Mouse (Mus musculus): Measurements from ENCODE around the gene Scp2. TPM values are rescaled to one million over a fixed set of nuclear protein-coding genes. Genes with fewer than 3 reads are reported as not detected.

Scp2 gene
- 495 and 532 TPM in 2 replicates for polyA plus RNA-seq (2015; fragmentation: Nextera tagmentation; extraction: Ambion mirVana)

- Histone ChIP-seq H3K4me1 (ENCODE audit: insufficient read depth, low read depth, low read length) (no peaks in the 10 kb centered on the region), H3K27me3 (replicated peaks; ENCODE audit: insufficient read depth, low read length) (no peaks in the 10 kb centered on the region), H3K27ac (ENCODE audit: low read length) (no peak within 1 kb of the TSS), H3K36me3 (ENCODE audit: insufficient read depth, low read length) (no peaks in the 10 kb centered on the region), H3K4me3 (ENCODE audit: low read depth, low read length) (no peak within 1 kb of the TSS), H3K4me2 (replicated peaks; ENCODE audit: low read depth, low read length) (no peak within 1 kb of the TSS), H3K9me3 (ENCODE audit: low read length) (no peaks in the 10 kb centered on the region), H3K9ac (replicated peaks; ENCODE audit: low read depth) (no peak within 1 kb of the TSS)
- ATAC-seq, result no peak
- TF ChIP-seq CTCF (IDR thresholded peaks at IDR 0.05), result no peak
- TF ChIP-seq EP300 (IDR thresholded peaks at IDR 0.05), result no peak
- 76% methylated on average over 1 of the region's 1 CpGs for WGBS
- no peak for DNase-seq (ENCODE audit: low spot score)
These were observed at the start of gene Scp2 for GRCm38 (mm10) chr4:108144880-108145279. Gene Scp2 (minus strand): TSS chr4:108144998.

GRCm38 (mm10) chr4:108192821-108193323 is 48.1 kb upstream of the Scp2 start:
- Histone ChIP-seq H3K9me3 (ENCODE audit: low read length) (no peaks in the 10 kb centered on the region), H3K27ac (ENCODE audit: low read length) (no peak overlapping the region), H3K9ac (replicated peaks; ENCODE audit: low read depth) (no peak overlapping the region), H3K4me2 (replicated peaks; ENCODE audit: low read depth, low read length) (no peak overlapping the region), H3K27me3 (replicated peaks; ENCODE audit: insufficient read depth, low read length) (no peaks in the 10 kb centered on the region), H3K4me3 (ENCODE audit: low read depth, low read length) (no peak overlapping the region), H3K36me3 (ENCODE audit: insufficient read depth, low read length) (no peaks in the 10 kb centered on the region), H3K4me1 (ENCODE audit: insufficient read depth, low read depth, low read length) (no peaks in the 10 kb centered on the region)
- TF ChIP-seq EP300 (IDR thresholded peaks at IDR 0.05), result no peak
- no peak for TF ChIP-seq CTCF (IDR thresholded peaks at IDR 0.05)
- ATAC-seq, result no peak
- no peak for DNase-seq (ENCODE audit: low spot score)
- WGBS, result 69% methylated on average over 2 of the region's 2 CpGs

GRCm38 (mm10) chr4:108182278-108182677 is 37.5 kb upstream of the Scp2 start:
- Histone ChIP-seq H3K36me3 (ENCODE audit: insufficient read depth, low read length) (no peaks in the 10 kb centered on the region), H3K4me1 (ENCODE audit: insufficient read depth, low read depth, low read length) (no peaks in the 10 kb centered on the region), H3K4me3 (ENCODE audit: low read depth, low read length) (no peak overlapping the region), H3K27ac (ENCODE audit: low read length) (no peak overlapping the region), H3K27me3 (replicated peaks; ENCODE audit: insufficient read depth, low read length) (no peaks in the 10 kb centered on the region), H3K9me3 (ENCODE audit: low read length) (no peaks in the 10 kb centered on the region), H3K4me2 (replicated peaks; ENCODE audit: low read depth, low read length) (no peak overlapping the region), H3K9ac (replicated peaks; ENCODE audit: low read depth) (no peak overlapping the region)
- WGBS, result 61% methylated on average over 1 of the region's 1 CpGs
- no peak for ATAC-seq
- TF ChIP-seq EP300 (IDR thresholded peaks at IDR 0.05), result no peak
- TF ChIP-seq CTCF (IDR thresholded peaks at IDR 0.05), result no peak
- DNase-seq (ENCODE audit: low spot score), result no peak

DNA sequence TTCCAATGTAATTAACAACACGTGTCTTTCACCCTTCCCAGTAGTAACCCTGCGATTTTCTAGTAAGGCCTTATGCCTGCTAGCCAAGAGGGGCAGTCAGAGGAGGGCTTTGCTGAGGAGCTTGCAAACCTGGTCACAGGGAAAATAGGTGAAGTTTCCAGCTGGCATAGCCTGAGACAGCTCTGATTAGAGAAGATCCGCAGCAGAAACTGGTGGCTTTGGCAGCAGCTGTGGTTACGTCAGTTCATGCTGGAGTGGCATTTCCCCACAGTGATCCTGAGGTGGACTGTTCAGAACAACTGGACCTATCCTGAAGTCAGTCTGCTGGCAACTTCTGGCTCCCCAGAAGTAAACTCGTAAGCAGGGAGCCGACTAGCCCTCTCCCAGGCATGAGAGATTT is 23.3 kb upstream of the Scp2 start:
- H3K27me3 ChIP-seq (replicated peaks; ENCODE audit: insufficient read depth, low read length), result no peaks in the 10 kb centered on the region
- ATAC-seq (no peak), DNase-seq (ENCODE audit: low spot score) (no peak)
- 0 out of 2 replicates have a peak, but pooled peaks cover 2% of the 10 kb centered on the region for H3K4me1 ChIP-seq (ENCODE audit: insufficient read depth, low read depth, low read length)
- no peaks in the 10 kb centered on the region for H3K36me3 ChIP-seq (ENCODE audit: insufficient read depth, low read length)
- no peak overlapping the region for H3K27ac ChIP-seq (ENCODE audit: low read length)
- H3K4me2 ChIP-seq (replicated peaks; ENCODE audit: low read depth, low read length), result no peak overlapping the region
- no peak overlapping the region for H3K9ac ChIP-seq (replicated peaks; ENCODE audit: low read depth)
- H3K9me3 ChIP-seq (ENCODE audit: low read length), result no peaks in the 10 kb centered on the region
- WGBS, result 64% methylated on average over 6 of the region's 6 CpGs
- TF ChIP-seq EP300 (IDR thresholded peaks at IDR 0.05), result no peak
- no peak overlapping the region for H3K4me3 ChIP-seq (ENCODE audit: low read depth, low read length)

- TF ChIP-seq EP300 (IDR thresholded peaks at IDR 0.05), result no peak
- no peak for TF ChIP-seq CTCF (IDR thresholded peaks at IDR 0.05)
- 70% methylated on average over 4 of the region's 4 CpGs for WGBS
These were observed 22.1 kb upstream of the Scp2 start for GRCm38 (mm10) chr4:108166874-108167273.

GRCm38 (mm10) chr4:108165152-108165895 is 20.5 kb upstream of the Scp2 start, which contains the start of gene Echdc2:
Gene Echdc2 (plus strand): TSS chr4:108165437.
- H3K9me3 ChIP-seq (ENCODE audit: low read length), result no peaks in the 10 kb centered on the region
- H3K4me2 ChIP-seq (replicated peaks; ENCODE audit: low read depth, low read length), result peak within 1 kb of the TSS; percentile 86
- peak; percentile 62 for ATAC-seq
- peak within 1 kb of the TSS; percentile 54 for H3K27ac ChIP-seq (ENCODE audit: low read length)
- H3K4me3 ChIP-seq (ENCODE audit: low read depth, low read length), result peak within 1 kb of the TSS; percentile 56
- 0 out of 2 replicates have a peak, but pooled peaks cover 2% of the 10 kb centered on the region for H3K4me1 ChIP-seq (ENCODE audit: insufficient read depth, low read depth, low read length)
- peak; percentile 61 for DNase-seq (ENCODE audit: low spot score)
- H3K9ac ChIP-seq (replicated peaks; ENCODE audit: low read depth), result peak within 1 kb of the TSS; percentile 54
- TF ChIP-seq EP300 (IDR thresholded peaks at IDR 0.05), result no peak
- peak; percentile 49 for TF ChIP-seq CTCF (IDR thresholded peaks at IDR 0.05)
- 1% methylated on average over 41 of the region's 43 CpGs for WGBS
- H3K27me3 ChIP-seq (replicated peaks; ENCODE audit: insufficient read depth, low read length), result no peaks in the 10 kb centered on the region
- no peaks in the 10 kb centered on the region for H3K36me3 ChIP-seq (ENCODE audit: insufficient read depth, low read length)

More at GRCm38 (mm10) chr4:108166874-108167273, 22.1 kb upstream of the Scp2 start:
- no peak overlapping the region for H3K9ac ChIP-seq (replicated peaks; ENCODE audit: low read depth)
- H3K27ac ChIP-seq (ENCODE audit: low read length), result no peak overlapping the region
- H3K36me3 ChIP-seq (ENCODE audit: insufficient read depth, low read length), result no peaks in the 10 kb centered on the region
- ATAC-seq, result no peak
- H3K4me3 ChIP-seq (ENCODE audit: low read depth, low read length), result no peak overlapping the region
- no peaks in the 10 kb centered on the region for H3K9me3 ChIP-seq (ENCODE audit: low read length)
- H3K4me2 ChIP-seq (replicated peaks; ENCODE audit: low read depth, low read length), result no peak overlapping the region
- H3K27me3 ChIP-seq (replicated peaks; ENCODE audit: insufficient read depth, low read length), result no peaks in the 10 kb centered on the region
- H3K4me1 ChIP-seq (ENCODE audit: insufficient read depth, low read depth, low read length), result 0 out of 2 replicates have a peak, but pooled peaks cover 2% of the 10 kb centered on the region
- no peak for DNase-seq (ENCODE audit: low spot score)

Data from lung, postnatal 0 days (tissue).